Mouse (Mus musculus) thymus, postnatal 14 days (tissue): ENCODE results near the gene Hist1h4h.
A peak's percentile ranks its signal among the peaks of the same experiment; 100 is the strongest.
"Not testable (repeated sequence)": the region's sequence is repeated elsewhere in the genome, so short reads cannot be mapped to it uniquely, and the experiment has no call there.

Experiments
- DNase-seq: peaks from one replicate; pipeline ENCODE4 v3.0.0; 2021

Hist1h4h gene

DNA sequence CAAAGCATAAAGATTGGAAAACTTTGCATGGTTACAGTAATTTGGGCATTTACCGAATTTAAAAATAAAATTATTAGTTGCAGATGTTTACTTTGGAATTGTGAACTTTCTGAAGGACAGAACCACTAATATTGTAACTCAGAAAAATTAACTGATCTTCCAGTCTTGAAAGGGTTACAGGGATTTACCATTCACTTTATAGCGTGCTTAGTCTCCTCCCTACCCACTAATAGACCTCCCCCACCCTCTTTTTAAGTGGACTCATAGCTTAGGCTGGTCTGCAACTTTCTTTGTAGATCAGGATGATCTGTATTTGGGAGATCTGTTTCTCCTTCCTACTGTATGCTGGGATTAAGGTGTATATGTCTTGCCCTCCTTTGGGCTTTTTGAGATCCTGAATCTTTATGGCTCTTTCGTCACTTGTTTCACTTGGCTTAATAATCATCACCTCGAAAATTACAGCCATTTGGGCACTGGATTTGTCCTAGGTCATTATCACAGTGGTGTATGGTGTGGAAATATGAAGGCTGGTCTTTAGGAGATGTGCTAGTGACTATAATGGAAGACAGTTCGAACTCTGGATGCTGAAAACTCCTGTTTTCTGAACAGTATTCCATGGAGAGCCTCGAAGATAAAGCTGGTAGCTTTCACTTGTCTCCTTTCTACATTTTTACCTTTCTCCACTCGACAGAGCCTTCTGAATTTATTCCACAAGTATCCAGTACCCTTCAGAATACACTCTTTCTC, 5.4 kb downstream of the Hist1h4h start:
- no peak for DNase-seq

DNA sequence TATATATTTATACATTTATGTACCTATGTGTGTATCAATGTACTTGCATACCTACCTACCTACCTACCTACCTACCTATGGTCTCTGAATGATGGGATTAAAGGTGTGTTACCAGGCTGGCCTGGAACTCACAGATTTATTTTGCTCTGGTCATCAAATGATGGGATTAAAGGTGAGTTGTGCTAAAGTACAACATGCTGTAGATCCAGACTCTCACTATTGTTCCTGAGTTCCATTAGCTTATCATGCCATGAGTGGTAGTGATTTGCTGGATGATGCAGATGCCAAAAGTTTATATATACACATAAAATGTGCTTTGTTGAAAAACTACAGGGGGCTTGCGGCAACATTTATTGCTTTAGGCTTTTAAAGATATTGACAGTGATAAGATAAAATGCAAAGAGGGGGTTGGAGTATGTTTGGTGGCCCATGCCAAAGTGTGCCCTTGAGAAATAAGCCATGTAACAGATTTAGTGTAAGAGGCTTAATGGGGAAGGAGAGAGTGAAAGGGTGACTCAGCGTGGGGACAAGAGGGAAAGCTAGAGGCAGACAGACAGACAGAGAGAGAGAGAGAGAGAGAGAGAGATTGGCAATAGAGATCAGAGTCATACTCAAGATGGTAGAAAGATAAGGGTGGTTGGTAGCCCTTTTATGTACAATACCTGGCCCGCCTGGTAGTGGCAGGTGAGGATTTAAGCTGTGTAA, 6.3 kb downstream of the Hist1h4h start:
- DNase-seq, result no peak

DNA sequence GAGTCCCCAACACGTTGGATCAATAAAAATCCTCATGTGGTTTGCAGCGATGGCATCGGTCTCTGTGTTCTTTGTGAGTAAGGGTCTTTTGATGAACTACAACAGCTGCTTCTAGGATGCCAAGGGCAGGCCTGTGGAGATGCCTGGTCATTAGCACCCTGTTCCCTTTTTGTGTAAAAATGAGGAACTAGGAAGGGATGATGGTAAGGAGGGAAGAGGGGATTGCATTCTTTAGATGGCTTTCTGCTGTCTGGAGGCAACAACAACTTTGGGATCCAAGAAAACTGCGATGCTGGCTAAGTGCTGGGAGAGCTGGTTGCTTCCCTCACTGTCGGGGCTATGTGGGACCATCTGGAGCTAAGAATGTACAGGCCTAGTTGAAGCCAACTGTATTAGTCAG, 7.4 kb downstream of the Hist1h4h start:
- DNase-seq, result no peak

DNA sequence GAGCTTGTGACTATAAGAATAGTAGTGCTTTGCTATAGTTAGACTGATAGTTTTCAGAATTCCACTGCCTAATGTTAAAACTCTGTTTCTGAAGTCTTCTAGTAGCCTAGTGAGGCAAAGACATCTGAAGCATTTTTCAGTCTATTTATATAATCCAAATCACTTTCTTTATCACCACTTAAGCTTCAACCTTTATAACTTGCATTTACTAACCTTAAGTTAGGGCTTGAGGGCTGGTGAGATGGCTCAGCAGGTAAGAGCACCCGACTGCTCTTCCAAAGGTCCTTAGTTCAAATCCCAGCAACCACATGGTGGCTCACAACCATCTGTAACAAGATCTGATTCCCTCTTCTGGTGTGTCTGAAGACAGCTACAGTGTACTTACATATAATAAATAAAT, 9.0 kb downstream of the Hist1h4h start:
- not testable (repeated sequence) for DNase-seq

DNA sequence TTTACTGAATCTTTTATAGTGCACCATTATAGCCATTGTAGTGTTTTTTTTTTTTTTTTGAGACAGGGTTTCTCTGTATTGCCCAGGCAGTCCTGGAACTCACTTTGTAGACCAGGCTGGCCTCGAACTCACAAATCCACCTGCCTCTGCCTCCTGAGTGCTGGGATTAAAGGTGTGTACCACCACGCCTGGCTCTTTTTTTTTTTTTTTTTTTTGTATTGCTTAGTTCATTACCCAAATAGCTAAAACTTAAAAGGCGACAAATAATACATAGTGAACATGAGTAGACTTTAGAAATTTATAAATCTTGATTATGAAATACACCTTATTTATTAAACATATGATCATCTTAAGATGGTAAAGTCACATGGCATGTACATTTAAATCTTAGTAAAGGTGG, 10.6 kb downstream of the Hist1h4h start:
- no peak for DNase-seq

DNA sequence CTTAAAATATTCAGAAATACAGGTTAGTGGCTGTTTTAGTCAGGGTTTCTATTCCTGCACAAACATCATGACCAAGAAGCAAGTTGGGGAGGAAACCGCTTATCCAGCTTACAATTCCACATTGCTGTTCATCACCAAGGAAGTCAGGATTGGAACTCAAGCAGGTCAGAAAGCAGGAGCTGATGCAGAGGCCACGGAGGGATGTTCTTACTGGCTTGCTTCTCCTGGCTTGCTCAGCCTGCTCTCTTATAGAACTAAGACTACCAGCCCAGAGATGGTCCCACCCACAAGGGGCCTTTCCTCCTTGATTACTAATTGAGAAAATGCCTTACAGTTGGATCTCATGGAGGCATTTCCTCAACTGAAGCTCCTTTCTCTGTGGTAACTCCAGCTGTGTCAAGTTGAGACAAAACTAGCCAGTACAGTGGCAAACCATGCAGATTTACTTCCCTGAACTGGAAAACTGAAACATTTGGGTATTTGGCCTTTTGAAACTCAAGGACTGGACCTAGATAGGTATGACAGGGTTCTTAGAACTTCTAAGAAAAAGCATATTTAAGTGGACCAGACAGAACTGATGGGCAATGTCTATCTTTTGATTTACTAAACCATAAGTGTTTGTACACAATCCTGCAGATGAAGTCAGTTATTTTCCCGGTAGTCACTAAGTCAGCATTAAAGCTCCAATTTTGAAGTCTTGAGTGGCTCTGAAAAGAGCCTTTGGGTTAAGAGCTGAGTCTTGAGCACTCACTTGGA, 11.6 kb downstream of the Hist1h4h start:
- not testable (repeated sequence) for DNase-seq

DNA sequence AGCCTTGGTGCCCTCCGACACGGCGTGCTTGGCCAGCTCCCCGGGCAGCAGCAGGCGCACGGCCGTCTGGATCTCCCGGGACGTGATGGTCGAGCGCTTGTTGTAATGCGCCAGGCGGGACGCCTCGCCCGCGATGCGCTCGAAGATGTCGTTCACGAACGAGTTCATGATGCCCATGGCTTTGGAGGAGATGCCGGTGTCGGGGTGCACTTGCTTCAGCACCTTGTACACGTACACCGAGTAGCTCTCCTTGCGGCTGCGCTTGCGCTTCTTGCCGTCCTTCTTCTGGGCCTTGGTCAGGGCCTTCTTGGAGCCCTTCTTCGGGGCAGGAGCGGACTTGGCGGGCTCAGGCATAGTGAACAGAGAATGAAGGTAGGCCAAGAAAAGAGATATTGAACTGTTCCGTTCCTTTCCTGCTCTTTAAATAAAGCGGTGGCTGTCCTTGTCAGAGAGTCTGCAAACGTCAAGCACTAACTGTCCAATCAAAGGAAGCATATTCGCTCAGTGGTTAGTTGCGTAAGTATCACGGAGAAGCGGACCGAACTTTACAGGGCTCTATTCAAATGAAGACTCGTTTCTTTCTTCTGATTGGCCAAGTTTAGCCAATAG, 12.3 kb downstream of the Hist1h4h start, which contains the start of gene Hist1h2bh:
Gene Hist1h2bh, minus strand, starts transcription at position 394 of the 609 bp plus-strand sequence.
- DNase-seq, result peak; percentile 72

DNA sequence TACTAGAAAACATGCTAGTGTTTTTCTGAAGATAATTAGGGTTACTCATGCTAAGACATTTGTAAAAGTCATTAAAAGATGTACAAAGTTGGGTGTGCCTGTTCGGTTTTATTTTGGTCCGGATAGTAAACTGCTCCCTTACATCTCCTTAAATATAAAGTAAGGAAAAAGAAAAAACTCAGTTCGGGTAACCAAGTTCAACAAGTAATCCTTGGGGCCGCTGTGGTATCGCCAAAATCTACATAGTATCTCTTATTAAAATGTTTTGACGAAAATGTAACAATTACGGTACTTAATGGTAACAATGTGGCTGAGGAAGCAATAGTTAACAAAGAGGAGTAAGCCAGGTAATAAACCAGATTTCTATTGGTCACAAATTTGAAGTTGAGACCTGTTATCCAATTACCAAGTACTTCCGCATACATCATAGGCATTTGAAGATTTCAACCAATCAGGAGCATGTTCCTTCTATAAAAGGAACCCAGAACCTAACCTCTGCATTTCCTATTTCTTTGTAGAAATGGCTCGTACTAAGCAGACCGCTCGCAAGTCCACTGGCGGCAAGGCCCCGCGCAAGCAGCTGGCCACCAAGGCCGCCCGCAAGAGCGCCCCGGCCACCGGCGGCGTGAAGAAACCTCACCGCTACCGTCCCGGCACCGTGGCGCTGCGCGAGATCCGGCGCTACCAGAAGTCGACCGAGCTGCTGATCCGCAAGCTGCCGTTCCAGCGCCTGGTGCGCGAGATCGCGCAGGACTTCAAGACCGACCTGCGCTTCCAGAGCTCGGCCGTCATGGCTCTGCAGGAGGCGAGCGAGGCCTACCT, 13.3 kb downstream of the Hist1h4h start, which contains the start of gene Hist1h3f:
Gene Hist1h3f, plus strand, starts transcription at position 88 of the 822 bp plus-strand sequence.
- peak; percentile 80 for DNase-seq

DNA sequence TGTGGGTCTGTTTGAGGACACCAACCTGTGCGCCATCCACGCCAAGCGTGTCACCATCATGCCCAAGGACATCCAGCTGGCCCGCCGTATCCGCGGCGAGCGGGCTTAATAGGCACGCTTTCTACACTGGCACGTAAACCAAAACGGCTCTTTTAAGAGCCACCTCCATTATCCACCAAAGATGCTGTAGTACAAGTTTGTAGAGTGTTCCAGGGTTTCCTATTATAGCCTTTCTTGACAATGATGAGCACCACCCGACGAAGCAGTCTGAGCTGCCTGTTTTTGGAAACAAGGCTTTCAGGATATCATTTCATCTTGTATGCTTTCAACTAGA, 13.9 kb downstream of the Hist1h4h start:
- DNase-seq, result not testable (repeated sequence)

DNA sequence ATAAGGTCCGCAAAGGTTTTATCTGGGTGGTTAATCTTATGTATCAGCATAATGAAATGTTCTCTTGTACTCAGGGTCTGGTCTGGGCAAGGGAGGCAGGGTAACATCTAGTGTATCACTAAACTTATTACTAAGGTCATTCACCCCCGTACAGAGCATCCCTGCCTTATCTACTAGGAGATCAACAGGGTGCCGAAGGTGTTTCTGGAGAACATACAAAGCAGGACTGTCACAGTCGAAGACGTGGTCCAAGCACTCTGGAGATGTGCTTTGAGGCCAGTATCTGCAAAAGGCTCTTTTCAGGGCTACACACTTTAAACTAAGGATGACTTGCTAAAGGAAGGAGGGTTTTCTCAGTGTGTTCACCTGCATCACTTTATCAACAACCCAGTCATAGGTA, 15.8 kb downstream of the Hist1h4h start:
- no peak for DNase-seq

DNA sequence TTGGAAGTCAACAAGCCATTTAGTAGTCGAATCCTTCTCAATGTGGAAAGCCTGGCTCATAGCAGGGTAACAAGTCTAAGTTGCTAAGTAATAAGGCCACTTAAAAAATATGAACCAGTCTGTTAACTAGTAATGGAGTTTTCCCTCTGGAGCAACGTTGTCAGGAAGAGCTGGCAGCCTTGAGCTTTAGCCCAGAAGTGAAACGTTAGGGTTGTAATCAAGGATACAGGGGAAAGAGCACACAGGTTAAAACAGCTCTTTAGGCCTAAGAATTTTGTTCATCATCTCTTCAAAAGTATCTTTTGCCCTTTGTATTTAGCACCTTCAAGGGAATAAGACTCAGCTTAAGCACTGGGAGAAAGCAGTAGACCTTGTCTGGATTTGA, 19.9 kb downstream of the Hist1h4h start:
- no peak for DNase-seq

DNA sequence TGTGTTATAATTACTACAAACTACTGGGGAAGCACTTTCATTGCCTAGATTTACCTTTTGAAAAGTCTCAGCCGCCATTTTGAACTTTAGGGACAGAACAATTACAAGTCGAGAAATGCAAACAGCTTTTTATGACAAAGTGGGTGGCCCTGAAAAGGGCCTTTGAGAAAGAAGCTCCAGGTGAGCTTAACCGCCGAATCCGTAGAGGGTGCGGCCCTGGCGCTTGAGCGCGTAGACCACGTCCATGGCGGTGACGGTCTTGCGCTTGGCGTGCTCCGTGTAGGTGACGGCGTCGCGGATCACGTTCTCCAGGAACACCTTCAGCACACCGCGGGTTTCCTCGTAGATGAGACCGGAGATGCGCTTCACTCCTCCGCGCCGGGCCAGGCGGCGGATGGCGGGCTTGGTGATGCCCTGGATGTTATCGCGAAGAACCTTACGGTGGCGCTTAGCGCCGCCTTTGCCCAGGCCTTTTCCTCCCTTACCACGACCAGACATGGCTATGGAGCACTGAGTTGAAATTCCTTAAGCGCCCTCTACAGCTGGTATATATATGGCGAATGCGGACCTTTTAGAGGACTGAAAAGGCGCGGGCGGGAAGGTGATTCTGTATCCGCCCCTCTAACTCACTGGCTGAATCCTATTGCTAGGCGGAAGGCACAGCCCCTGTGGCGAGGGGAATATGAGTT, 20.4 kb downstream of the Hist1h4h start, which contains the start of gene Hist1h4f:
Gene Hist1h4f, minus strand, starts transcription at position 503 of the 689 bp plus-strand sequence.
- DNase-seq, result peak; percentile 91

DNA sequence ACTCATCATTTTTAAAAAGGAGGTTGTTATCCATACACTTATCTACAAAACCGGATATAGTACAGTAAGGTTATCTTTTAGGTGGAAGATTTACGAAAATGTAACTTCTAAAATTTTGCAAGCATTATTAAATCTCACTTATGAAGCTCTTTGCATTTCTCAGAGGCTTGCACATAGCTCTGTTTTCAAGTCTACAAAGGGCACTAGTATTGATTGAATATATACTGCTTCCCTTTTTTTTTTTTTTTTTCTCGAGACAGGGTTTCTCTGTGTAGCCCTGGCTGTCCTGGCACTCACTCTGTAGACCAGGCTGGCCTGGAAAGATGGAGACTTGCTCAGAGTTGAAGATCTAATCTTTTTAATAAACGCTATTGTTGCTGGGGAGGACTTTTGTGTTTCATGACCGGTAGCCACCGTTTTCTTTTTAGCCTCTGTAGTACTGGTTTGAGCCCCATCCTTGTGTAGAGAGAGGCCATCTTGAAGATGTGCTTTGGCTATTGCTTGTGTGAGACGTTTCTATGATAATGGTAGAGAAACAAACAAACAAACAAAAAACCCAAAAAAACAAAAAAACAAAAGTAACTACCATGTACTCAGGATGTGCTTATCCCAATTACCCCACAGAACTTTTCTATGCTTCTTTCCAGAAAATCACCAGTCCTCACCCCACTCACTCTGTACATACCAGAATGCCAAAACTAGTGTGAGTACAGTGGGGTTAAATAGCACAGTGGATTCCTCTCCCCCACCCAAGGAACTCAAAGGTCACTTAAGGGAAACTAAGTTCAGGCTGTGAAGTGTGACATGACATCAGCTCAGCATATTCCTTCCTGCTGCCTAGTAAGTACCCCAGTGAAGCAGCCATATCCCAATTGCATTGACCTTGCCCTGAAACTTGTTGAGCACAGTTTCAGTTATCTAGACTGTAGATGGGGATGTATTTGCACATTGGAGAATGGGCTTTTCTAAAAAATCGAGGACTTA, 21.4 kb downstream of the Hist1h4h start:
- DNase-seq, result no peak

DNA sequence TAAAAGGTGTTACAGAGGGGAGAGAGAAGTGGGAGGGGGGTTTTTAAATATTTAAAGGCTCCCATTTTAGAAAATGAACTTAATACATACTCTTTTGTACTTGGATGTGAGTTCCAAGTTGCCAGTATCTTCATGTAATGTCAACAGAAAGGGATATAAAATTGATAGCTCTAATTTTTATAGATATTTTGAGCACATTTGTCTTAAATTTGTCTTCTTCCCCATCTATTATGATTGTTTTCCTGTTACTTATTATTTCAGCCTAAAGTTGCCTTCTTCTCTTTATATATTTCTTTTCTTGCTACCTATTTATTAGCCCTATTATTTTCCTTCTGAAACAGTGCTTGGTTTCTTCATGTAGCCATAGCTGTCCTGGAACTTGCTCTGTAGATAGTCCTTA, 22.1 kb downstream of the Hist1h4h start, which contains the start of gene Hist1h1d:
Gene Hist1h1d, plus strand, starts transcription at position 301 of the 400 bp plus-strand sequence.
- DNase-seq, result no peak

DNA sequence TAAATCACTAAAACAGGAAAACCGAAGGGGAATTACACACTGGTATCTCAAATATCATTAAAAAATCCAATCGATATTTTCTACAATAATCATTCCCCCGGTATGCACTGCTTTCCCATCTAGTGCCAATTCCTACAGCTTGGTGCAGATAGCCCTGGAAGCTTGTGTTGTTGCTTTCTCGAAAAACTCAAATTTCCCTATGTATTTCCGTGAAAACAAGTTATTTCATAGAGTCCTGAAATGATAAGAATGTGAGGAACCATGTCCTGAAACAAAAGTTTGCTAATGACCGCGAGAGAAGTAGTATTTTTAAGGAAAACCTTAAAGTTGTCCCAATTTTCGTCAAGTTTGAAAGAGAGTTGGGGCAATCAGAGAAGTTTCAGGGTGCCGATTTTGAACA, 23.5 kb downstream of the Hist1h4h start:
- no peak for DNase-seq

DNA sequence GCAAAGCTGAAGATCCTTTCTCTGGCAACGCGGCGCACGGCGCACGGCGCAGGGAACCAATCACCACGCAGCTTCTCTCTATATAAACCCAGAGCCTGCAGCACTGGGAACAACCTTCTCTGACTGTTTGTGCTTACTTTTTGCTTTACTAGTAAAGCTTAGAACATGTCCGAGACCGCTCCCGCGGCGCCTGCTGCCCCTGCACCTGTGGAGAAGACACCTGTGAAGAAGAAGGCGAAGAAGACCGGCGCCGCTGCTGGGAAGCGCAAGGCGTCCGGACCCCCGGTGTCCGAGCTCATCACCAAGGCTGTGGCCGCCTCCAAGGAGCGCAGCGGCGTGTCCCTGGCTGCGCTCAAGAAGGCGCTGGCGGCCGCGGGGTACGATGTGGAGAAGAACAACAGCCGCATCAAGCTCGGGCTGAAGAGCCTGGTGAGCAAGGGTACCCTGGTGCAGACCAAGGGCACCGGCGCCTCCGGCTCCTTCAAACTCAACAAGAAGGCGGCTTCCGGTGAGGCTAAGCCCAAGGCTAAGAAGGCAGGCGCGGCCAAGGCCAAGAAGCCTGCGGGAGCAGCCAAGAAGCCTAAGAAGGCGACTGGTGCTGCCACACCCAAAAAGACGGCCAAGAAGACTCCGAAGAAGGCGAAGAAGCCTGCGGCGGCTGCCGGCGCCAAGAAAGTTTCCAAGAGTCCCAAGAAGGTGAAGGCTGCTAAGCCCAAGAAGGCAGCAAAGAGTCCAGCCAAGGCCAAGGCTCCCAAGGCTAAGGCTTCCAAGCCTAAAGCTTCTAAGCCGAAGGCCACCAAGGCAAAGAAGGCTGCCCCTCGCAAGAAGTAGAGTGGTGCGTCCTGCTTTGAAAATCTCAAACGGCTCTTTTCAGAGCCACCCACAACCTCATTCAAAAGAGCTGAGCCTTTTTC, 24.3 kb downstream of the Hist1h4h start:
- peak; percentile 93 for DNase-seq

DNA sequence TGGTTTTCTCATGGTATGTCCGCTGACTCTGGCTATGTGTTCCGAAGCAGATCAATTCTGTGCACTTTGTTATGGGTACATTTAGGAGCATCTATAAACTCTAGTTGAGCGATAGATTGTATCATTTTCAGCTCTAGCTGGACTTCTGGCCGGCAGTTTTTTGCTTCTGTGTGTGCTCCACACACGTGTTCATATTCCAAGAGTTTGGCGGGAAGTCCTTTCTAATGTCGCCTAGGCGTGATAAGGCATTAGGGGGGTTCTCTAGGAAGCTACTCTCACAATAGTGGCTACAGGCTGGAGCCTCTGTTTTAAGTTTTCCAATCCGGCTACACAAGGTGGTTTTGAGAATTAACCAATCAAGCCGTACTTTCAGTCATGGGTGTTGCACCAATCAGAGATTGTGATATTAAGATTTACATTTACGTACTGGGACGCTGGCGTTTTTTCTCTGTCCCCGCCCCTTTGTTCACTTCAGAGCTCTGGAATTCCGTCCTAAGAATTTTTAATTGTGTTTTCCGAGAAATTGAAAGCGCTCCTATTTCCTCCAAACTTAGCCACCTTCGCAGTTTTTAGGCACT, 25.1 kb downstream of the Hist1h4h start:
- DNase-seq, result peak; percentile 76

DNA sequence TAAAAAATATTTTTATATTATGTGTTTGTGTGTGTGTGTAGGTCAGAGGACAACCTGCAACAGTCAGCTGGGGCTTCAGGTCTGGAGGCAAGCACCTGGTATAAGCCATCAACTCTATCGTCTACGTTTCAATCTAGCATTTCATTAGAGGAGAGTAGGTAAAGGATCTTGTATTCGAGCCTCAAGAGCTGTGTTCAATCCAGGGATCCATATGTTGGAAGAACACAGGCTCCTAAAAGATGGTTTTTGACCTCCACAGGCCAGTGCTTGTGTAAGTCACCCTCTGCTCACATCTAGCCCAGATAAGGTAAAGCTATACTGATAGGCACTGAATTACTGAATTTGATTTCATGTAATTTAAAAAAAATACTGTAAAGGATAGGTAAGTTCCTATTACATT, 26.1 kb downstream of the Hist1h4h start:
- no peak for DNase-seq

DNA sequence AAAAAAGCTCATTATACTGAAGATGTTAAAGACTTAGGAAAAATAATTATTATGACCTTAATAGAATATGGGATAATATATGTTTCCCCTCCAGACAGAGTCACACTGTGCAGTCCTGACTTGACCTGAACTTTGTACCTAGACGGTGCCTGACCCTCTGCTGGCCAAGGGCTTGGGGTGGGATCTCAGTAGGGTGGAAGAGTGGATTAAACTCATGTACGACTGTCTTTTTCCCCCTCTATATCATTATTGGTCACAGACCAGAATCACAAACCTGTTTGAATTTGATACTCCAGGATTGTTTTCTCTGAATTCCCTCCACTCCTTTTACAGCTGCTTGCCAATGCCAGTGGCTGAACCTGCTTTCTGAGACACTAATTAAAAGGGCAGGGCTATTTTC, 29.8 kb downstream of the Hist1h4h start:
- not testable (repeated sequence) for DNase-seq
